Mouse (Mus musculus) embryonic facial prominence, embryonic 15.5 days (tissue): ENCODE data around the gene Duox1. TPM values are rescaled to one million over a fixed set of nuclear protein-coding genes. Genes with fewer than 3 reads are reported as not detected.

Experiments
- ATAC-seq: fragments of 200-750 bp; cut with Nextera tagmentation; 2 replicates; pipeline ENCODE4 v1.8.0; 2017; ENCODE audit warnings: low read depth, moderate TSS enrichment; ENCODE audit not compliant: insufficient number of reproducible peaks, low FRiP score, low TSS enrichment
- H3K27ac ChIP-seq: fragments of 300-500 bp; sonication (generic); replicated peaks from 2 replicates; pipeline ENCODE4 v1.5.1; 2015; ENCODE audit warnings: mild to moderate bottlenecking, inconsistent platforms
- H3K27me3 ChIP-seq: fragments of 300-500 bp; sonication (generic); 2 replicates; pipeline ENCODE4 v1.6.1; 2015; ENCODE audit warnings: inconsistent platforms
- H3K36me3 ChIP-seq: fragments of 300-500 bp; sonication (generic); 2 replicates; pipeline ENCODE4 v1.6.1; 2015; ENCODE audit warnings: mild to moderate bottlenecking, inconsistent platforms
- H3K4me1 ChIP-seq: fragments of 300-500 bp; sonication (generic); 2 replicates; pipeline ENCODE4 v1.6.1; 2015; ENCODE audit warnings: inconsistent platforms
- H3K4me2 ChIP-seq: fragments of 300-500 bp; sonication (generic); replicated peaks from 2 replicates; pipeline ENCODE4 v1.6.1; 2015; ENCODE audit warnings: mild to moderate bottlenecking, inconsistent platforms
- H3K4me3 ChIP-seq: fragments of 300-500 bp; sonication (generic); replicated peaks from 2 replicates; pipeline ENCODE4 v1.5.1; 2015; ENCODE audit warnings: mild to moderate bottlenecking, inconsistent platforms
- H3K9ac ChIP-seq: fragments of 300-500 bp; sonication (generic); 2 replicates; pipeline ENCODE4 v1.6.1; 2015; ENCODE audit warnings: inconsistent platforms
- H3K9me3 ChIP-seq: fragments of 300-500 bp; sonication (generic); replicated peaks from 2 replicates; pipeline ENCODE4 v1.6.1; 2016; ENCODE audit warnings: inconsistent platforms
- WGBS: fragments of 180-500 bp; shearing (Covaris S2); methylation state at CpG from one replicate; pipeline ENCODE4 v1.1.7; 2015; 5-methylcytosine and 5-hydroxymethylcytosine counted together
- polyA plus RNA-seq: library from polyadenylated mRNA; unstranded; fragments of >200 nt; fragmentation: Nextera tagmentation; extraction: Ambion mirVana; gene quantifications from 2 replicates; pipeline ENCODE4 v1.2.1, GENCODE M21; 2015

Gene Duox1
- polyA plus RNA-seq, 1 experiment from 2014 or later: 1.5 TPM

DNA sequence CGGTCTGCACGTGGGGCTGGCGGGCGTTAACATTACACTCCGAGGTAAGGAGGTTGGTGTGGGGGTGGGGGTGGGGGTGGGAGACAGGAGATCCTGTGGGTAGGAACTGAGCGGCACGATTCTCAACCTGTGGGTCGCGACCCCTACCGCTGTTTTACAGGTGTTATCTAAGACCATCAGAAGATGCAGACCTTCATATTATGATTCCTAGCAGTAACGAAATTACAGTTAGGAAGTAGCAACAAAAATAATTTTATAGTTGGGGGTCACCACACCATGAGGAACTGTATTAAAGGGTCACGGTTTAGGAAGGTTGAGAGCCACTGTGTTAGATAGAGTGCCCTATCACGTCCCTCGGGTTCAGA is 14.8 kb upstream of the Duox1 start:
- WGBS: 5% methylated on average over 14 of the region's 14 CpGs
- no peaks in the 10 kb centered on the region for H3K36me3 ChIP-seq
- H3K4me1 ChIP-seq: peaks cover 39% of the 10 kb centered on the region
- H3K4me3 ChIP-seq: peak overlapping the region; percentile 39
- no peak overlapping the region for H3K9ac ChIP-seq
- H3K27ac ChIP-seq: no peak overlapping the region
- H3K27me3 ChIP-seq: peaks cover 89% of the 10 kb centered on the region
- H3K4me2 ChIP-seq: no peak overlapping the region; the same call in 1 of the 2 replicates
- no peak for ATAC-seq
- H3K9me3 ChIP-seq: no peaks in the 10 kb centered on the region

GRCm38 (mm10) chr2:122301081-122301920 is 14.2 kb upstream of the Duox1 start:
- under 1% methylated on average over 48 of the region's 48 CpGs for WGBS
- no peaks in the 10 kb centered on the region for H3K36me3 ChIP-seq
- no peak overlapping the region for H3K9ac ChIP-seq
- peak overlapping the region; percentile 76 for H3K4me2 ChIP-seq
- no peak overlapping the region for H3K27ac ChIP-seq
- peaks cover 39% of the 10 kb centered on the region for H3K4me1 ChIP-seq
- H3K27me3 ChIP-seq: peaks cover 87% of the 10 kb centered on the region
- peak overlapping the region; percentile 39 for H3K4me3 ChIP-seq
- no peaks in the 10 kb centered on the region for H3K9me3 ChIP-seq
- ATAC-seq: no peak

- H3K4me2 ChIP-seq: peak overlapping the region; percentile 76
- no peaks in the 10 kb centered on the region for H3K36me3 ChIP-seq
- no peak overlapping the region for H3K27ac ChIP-seq
- H3K4me3 ChIP-seq: peak overlapping the region; percentile 39
- peaks cover 44% of the 10 kb centered on the region for H3K4me1 ChIP-seq
- peaks cover 86% of the 10 kb centered on the region for H3K27me3 ChIP-seq
- H3K9me3 ChIP-seq: no peaks in the 10 kb centered on the region
- WGBS: 7% methylated on average over 23 of the region's 23 CpGs
- ATAC-seq: no peak
- H3K9ac ChIP-seq: no peak overlapping the region
These were observed 13.4 kb upstream of the Duox1 start for GRCm38 (mm10) chr2:122301921-122302573.

- Histone ChIP-seq H3K4me1 (peaks cover 38% of the 10 kb centered on the region), H3K27ac (no peak overlapping the region), H3K4me3 (no peak overlapping the region), H3K36me3 (no peaks in the 10 kb centered on the region), H3K9ac (no peak overlapping the region), H3K27me3 (peaks cover 84% of the 10 kb centered on the region), H3K9me3 (no peaks in the 10 kb centered on the region), H3K4me2 (no peak overlapping the region)
- WGBS: 9% methylated on average over 9 of the region's 9 CpGs
- ATAC-seq: no peak
These were observed 12.8 kb upstream of the Duox1 start for GRCm38 (mm10) chr2:122302574-122303241.

GRCm38 (mm10) chr2:122304544-122304943 is 10.9 kb upstream of the Duox1 start:
- Histone ChIP-seq H3K36me3 (no peaks in the 10 kb centered on the region), H3K27me3 (peaks cover 77% of the 10 kb centered on the region), H3K4me2 (no peak overlapping the region), H3K9me3 (no peaks in the 10 kb centered on the region), H3K4me1 (peaks cover 22% of the 10 kb centered on the region), H3K27ac (no peak overlapping the region), H3K9ac (no peak overlapping the region), H3K4me3 (no peak overlapping the region)
- whole genome bisulfite sequencing: 94% methylated on average over 6 of the region's 6 CpGs
- ATAC-seq: no peak

DNA sequence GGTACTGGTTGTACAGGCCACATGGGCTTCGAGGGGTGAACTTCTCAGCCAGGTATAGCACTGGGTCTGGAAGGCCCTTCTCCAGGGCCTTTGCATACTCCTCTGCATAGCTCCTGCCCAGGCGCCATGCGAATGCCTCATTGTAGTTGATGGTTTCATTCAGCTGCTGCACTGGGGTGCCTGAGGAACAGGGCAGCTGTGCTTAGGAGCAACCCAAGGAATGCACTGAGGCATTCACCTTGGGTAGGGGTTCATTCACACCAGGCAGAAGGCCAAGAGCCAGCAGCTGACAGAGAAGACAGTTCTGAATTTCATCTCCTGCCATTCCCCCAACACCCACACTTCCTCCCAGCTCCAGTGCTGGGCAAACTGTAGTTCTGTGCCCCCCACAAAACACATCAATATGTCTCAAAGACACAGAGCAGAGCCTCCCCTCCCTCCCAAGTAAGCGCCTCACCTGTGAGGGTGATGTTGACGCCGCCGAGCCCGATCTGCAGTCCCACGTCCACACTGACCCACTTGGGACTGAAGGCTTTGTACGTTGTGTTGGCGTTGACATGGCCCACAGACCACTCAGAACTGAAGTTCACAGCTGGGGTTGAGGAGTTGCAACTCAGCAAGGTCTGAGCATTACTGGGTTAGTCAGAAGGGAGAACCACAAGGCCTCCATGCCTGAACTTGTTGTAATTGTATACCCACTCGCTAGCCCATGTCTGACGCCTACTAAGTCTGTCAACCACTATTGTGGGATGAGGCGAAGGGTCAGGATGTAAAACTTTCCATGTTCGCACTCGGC is 10.2 kb upstream of the Duox1 start:
- H3K4me2 ChIP-seq: no peak overlapping the region
- H3K27me3 ChIP-seq: peaks cover 71% of the 10 kb centered on the region
- H3K4me3 ChIP-seq: no peak overlapping the region
- no peak overlapping the region for H3K27ac ChIP-seq
- ATAC-seq: 0 out of 2 replicates have a peak, but pooled peaks have one; percentile 6
- peaks cover 22% of the 10 kb centered on the region for H3K4me1 ChIP-seq
- no peaks in the 10 kb centered on the region for H3K9me3 ChIP-seq
- no peaks in the 10 kb centered on the region for H3K36me3 ChIP-seq
- WGBS: 79% methylated on average over 16 of the region's 16 CpGs
- H3K9ac ChIP-seq: no peak overlapping the region

DNA sequence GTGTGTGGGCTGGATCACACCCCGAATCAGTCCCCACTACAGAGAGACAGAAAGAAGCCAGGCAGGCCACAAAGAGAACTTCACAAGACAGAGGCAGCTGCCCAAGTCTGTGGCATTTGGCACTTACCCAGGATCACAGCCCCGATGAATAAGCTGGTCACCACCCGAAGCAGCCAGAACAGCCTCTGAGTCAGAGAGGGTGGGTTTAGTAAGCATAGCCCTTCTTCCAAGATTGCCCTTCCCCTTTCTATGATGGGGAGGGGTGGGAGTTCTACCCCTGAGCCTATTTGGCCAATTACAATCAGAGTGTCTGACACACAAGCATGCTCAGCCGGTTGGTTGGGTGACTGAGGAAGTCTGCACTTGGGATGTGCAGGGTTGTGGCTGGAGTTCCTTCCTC is 9.3 kb upstream of the Duox1 start:
- ATAC-seq: peak; percentile 53; the same call in 1 of the 2 replicates
- WGBS: 34% methylated on average over 4 of the region's 4 CpGs
- peaks cover 18% of the 10 kb centered on the region for H3K4me1 ChIP-seq
- no peak overlapping the region for H3K9ac ChIP-seq
- H3K27me3 ChIP-seq: peaks cover 68% of the 10 kb centered on the region
- H3K9me3 ChIP-seq: no peaks in the 10 kb centered on the region
- H3K4me2 ChIP-seq: no peak overlapping the region
- 0 out of 2 replicates have a peak overlapping the region, but pooled peaks have one; percentile 7 for H3K27ac ChIP-seq
- H3K4me3 ChIP-seq: no peak overlapping the region
- no peaks in the 10 kb centered on the region for H3K36me3 ChIP-seq

GRCm38 (mm10) chr2:122309647-122310046 is 5.8 kb upstream of the Duox1 start:
- WGBS: 45% methylated on average over 3 of the region's 3 CpGs
- Histone ChIP-seq H3K27me3 (peaks cover 65% of the 10 kb centered on the region), H3K4me2 (no peak overlapping the region)

GRCm38 (mm10) chr2:122311561-122311960 is 3.9 kb upstream of the Duox1 start:
- 58% methylated on average over 2 of the region's 2 CpGs for WGBS

More at GRCm38 (mm10) chr2:122309647-122310046, 5.8 kb upstream of the Duox1 start:
- H3K36me3 ChIP-seq: no peaks in the 10 kb centered on the region
- no peak for ATAC-seq
- no peak overlapping the region for H3K4me3 ChIP-seq
- peaks cover 18% of the 10 kb centered on the region for H3K4me1 ChIP-seq
- H3K27ac ChIP-seq: no peak overlapping the region
- no peak overlapping the region for H3K9ac ChIP-seq
- no peaks in the 10 kb centered on the region for H3K9me3 ChIP-seq

DNA sequence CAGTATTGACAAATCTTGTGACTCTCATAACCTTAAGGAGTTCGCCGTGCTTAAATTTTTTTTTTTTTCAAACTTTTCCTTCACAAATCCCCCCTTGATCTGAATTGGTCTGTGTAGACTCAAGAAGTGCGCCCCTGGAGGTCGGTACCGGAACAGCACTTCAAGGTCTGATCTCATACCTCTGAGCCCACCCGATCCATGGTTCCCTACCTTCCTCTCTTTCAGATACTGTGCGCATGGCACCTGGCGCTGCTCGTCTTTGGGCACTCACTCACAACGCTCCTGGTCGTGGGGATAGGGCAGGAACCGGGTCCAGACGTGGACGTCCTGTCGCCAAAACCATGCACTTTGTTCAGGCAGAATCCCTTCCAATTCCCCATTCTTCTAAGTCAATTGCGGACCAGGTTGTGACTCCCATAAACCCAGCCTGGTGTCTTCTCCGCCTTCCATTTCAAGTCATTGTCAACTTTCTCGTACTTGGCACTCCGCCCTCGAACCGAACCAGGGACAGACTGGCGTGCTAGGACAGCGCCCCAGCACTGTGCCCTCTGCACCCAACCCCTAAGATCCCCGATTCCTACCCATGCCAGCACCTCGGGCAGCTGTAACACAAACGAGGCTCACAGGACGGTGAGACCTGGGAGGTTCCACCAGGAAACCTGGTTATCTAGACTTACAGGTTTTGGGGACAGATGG is 2.6 kb upstream of the Duox1 start:
- Histone ChIP-seq H3K36me3 (no peaks in the 10 kb centered on the region), H3K4me3 (peak overlapping the region; percentile 36), H3K4me1 (peaks cover 13% of the 10 kb centered on the region), H3K27ac (no peak overlapping the region), H3K4me2 (peak overlapping the region; percentile 61), H3K9ac (0 out of 2 replicates have a peak overlapping the region, but pooled peaks have one; percentile 21), H3K27me3 (peaks cover 53% of the 10 kb centered on the region), H3K9me3 (no peaks in the 10 kb centered on the region)
- WGBS: 4% methylated on average over 27 of the region's 27 CpGs
- ATAC-seq: 0 out of 2 replicates have a peak, but pooled peaks have one; percentile 61

More at GRCm38 (mm10) chr2:122311561-122311960, 3.9 kb upstream of the Duox1 start:
- Histone ChIP-seq H3K36me3 (no peaks in the 10 kb centered on the region), H3K4me1 (peaks cover 17% of the 10 kb centered on the region), H3K4me3 (no peak overlapping the region), H3K4me2 (no peak overlapping the region), H3K9ac (no peak overlapping the region), H3K27me3 (peaks cover 64% of the 10 kb centered on the region), H3K27ac (no peak overlapping the region), H3K9me3 (no peaks in the 10 kb centered on the region)
- no peak for ATAC-seq
